Mouse (Mus musculus) embryonic facial prominence, embryonic 11.5 days (tissue): ENCODE data around the gene B4galnt1. TPM values are rescaled to one million over a fixed set of nuclear protein-coding genes. Genes with fewer than 3 reads are reported as not detected.
A peak's percentile ranks its signal among the peaks of the same experiment; 100 is the strongest.

Experiments used
- ATAC-seq: fragments of 200-750 bp; cut with Nextera tagmentation; replicated peaks from 2 replicates; pipeline ENCODE4 v1.8.0; 2017; ENCODE audit warnings: low read depth; ENCODE audit not compliant: insufficient number of reproducible peaks, low FRiP score, low TSS enrichment
- DNase-seq: peaks from one replicate; pipeline ENCODE4 v3.0.0-alpha.2; 2015; ENCODE audit warnings: low spot score
- H3K27ac ChIP-seq: fragments of 300-500 bp; sonication (generic); replicated peaks from 2 replicates; pipeline ENCODE4 v1.5.1; 2014; ENCODE audit warnings: mild to moderate bottlenecking, low read depth, low read length, control low read depth
- H3K27me3 ChIP-seq: fragments of 300-500 bp; sonication (generic); 2 replicates; pipeline ENCODE4 v1.6.1; 2014; ENCODE audit warnings: mild to moderate bottlenecking, low read length, moderate library complexity, mixed read lengths; ENCODE audit not compliant: control insufficient read depth, insufficient read depth
- H3K36me3 ChIP-seq: fragments of 300-500 bp; sonication (generic); replicated peaks from 2 replicates; pipeline ENCODE4 v1.6.1; 2014; ENCODE audit warnings: low read depth, mild to moderate bottlenecking, low read length, moderate library complexity, mixed read lengths; ENCODE audit not compliant: control insufficient read depth, insufficient read depth
- H3K4me1 ChIP-seq: fragments of 300-500 bp; sonication (generic); 2 replicates; pipeline ENCODE4 v1.6.1; 2014; ENCODE audit warnings: low read length, mixed read lengths; ENCODE audit not compliant: control insufficient read depth, insufficient read depth
- H3K4me2 ChIP-seq: fragments of 300-500 bp; sonication (generic); 2 replicates; pipeline ENCODE4 v1.6.1; 2014; ENCODE audit warnings: low read depth, mild to moderate bottlenecking, control low read depth, low read length, moderate library complexity
- H3K4me3 ChIP-seq: fragments of 300-500 bp; sonication (generic); 2 replicates; pipeline ENCODE4 v1.5.1; 2014; ENCODE audit warnings: low read depth, low read length, control low read depth
- H3K9ac ChIP-seq: fragments of 300-500 bp; sonication (generic); replicated peaks from 2 replicates; pipeline ENCODE4 v1.6.1; 2014; ENCODE audit warnings: mild to moderate bottlenecking, control low read depth, low read length
- H3K9me3 ChIP-seq: fragments of 300-500 bp; sonication (generic); replicated peaks from 2 replicates; pipeline ENCODE4 v1.6.1; 2016; ENCODE audit warnings: mild to moderate bottlenecking, low read length, inconsistent platforms, mixed read lengths; ENCODE audit not compliant: control insufficient read depth
- WGBS: fragments of 180-500 bp; shearing (Covaris S2); extraction: QIAGEN DNeasy Blood & Tissue Kit; methylation state at CpG from one replicate; pipeline ENCODE4 v1.1.7; 2014; 5-methylcytosine and 5-hydroxymethylcytosine counted together
- polyA plus RNA-seq: library from polyadenylated mRNA; unstranded; fragments of >200 nt; fragmentation: Nextera tagmentation; extraction: Ambion mirVana; gene quantifications from 2 replicates; pipeline ENCODE4 v1.2.1, GENCODE M21; 2014

B4galnt1 gene
- polyA plus RNA-seq, 1 experiment from 2014 or later: 4.9 TPM

GRCm38 (mm10) chr10:127179871-127180694 is 15.1 kb downstream of the B4galnt1 start, which contains the start of gene Slc26a10:
Slc26a10 (minus strand) TSS chr10:127180645.
- no peaks in the 10 kb centered on the region for H3K9me3 ChIP-seq
- H3K4me3 ChIP-seq: no peak within 1 kb of the TSS
- H3K27ac ChIP-seq: no peak within 1 kb of the TSS
- ATAC-seq: no peak
- H3K4me1 ChIP-seq: peaks cover 5% of the 10 kb centered on the region; the same call in 1 of the 2 replicates
- peaks cover 27% of the 10 kb centered on the region for H3K27me3 ChIP-seq
- WGBS: 1% methylated on average over 34 of the region's 34 CpGs
- peak within 1 kb of the TSS; percentile 39 for H3K4me2 ChIP-seq
- peak; percentile 25 for DNase-seq
- no peak within 1 kb of the TSS for H3K9ac ChIP-seq
- H3K36me3 ChIP-seq: no peaks in the 10 kb centered on the region

- DNase-seq (no peak), ATAC-seq (no peak)
- H3K36me3 ChIP-seq: no peaks in the 10 kb centered on the region
- no peak overlapping the region for H3K4me2 ChIP-seq
- H3K4me3 ChIP-seq: no peak overlapping the region
- no peak overlapping the region for H3K27ac ChIP-seq
- H3K9ac ChIP-seq: no peak overlapping the region
- no peaks in the 10 kb centered on the region for H3K9me3 ChIP-seq
- peaks cover 5% of the 10 kb centered on the region; the same call in 1 of the 2 replicates for H3K4me1 ChIP-seq
- peaks cover 27% of the 10 kb centered on the region for H3K27me3 ChIP-seq
- 12% methylated on average over 3 of the region's 3 CpGs for WGBS
These were observed 15.6 kb downstream of the B4galnt1 start for GRCm38 (mm10) chr10:127180695-127181047.

GRCm38 (mm10) chr10:127181566-127181965 is 16.5 kb downstream of the B4galnt1 start:
- peaks cover 25% of the 10 kb centered on the region for H3K27me3 ChIP-seq
- no peak for ATAC-seq

GRCm38 (mm10) chr10:127182624-127183023 is 17.6 kb downstream of the B4galnt1 start:
- H3K9ac ChIP-seq: no peak overlapping the region
- WGBS: 95% methylated on average over 4 of the region's 4 CpGs
- H3K9me3 ChIP-seq: no peaks in the 10 kb centered on the region
- no peak overlapping the region for H3K4me2 ChIP-seq
- H3K27ac ChIP-seq: no peak overlapping the region
- DNase-seq (no peak), ATAC-seq (no peak)
- no peak overlapping the region for H3K4me3 ChIP-seq
- no peaks in the 10 kb centered on the region for H3K36me3 ChIP-seq
- H3K4me1 ChIP-seq: peaks cover 5% of the 10 kb centered on the region; the same call in 1 of the 2 replicates
- H3K27me3 ChIP-seq: peaks cover 25% of the 10 kb centered on the region

More at GRCm38 (mm10) chr10:127181566-127181965, 16.5 kb downstream of the B4galnt1 start:
- H3K4me2 ChIP-seq: no peak overlapping the region
- no peaks in the 10 kb centered on the region for H3K9me3 ChIP-seq
- no peak overlapping the region for H3K4me3 ChIP-seq
- H3K4me1 ChIP-seq: peaks cover 5% of the 10 kb centered on the region; the same call in 1 of the 2 replicates
- 54% methylated on average over 6 of the region's 6 CpGs for WGBS
- H3K27ac ChIP-seq: no peak overlapping the region
- no peak for DNase-seq
- H3K36me3 ChIP-seq: no peaks in the 10 kb centered on the region
- H3K9ac ChIP-seq: no peak overlapping the region

DNA sequence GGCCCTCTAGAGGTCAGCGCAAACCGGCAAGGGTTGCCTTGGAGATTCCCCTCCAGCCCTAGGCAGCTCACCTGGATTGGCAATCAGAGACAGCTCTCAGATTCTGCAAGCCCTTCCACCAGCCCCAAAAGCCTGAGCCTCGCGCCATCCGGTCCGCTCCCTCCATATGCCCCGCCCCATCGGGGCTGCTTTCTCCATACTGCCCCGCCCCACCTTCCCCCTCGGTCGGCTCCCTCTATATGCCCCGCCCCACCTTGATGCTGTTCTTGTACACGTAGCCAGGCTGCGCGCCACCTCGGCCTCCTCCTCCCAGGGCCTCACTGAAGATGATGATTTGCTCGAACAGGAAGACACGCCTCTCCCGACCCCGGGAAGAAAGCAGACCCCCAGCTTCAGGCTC is 18.7 kb downstream of the B4galnt1 start:
- peak overlapping the region; percentile 22; the same call in 1 of the 2 replicates for H3K4me2 ChIP-seq
- no peaks in the 10 kb centered on the region for H3K9me3 ChIP-seq
- H3K9ac ChIP-seq: no peak overlapping the region
- no peak overlapping the region for H3K27ac ChIP-seq
- peaks cover 20% of the 10 kb centered on the region for H3K27me3 ChIP-seq
- H3K4me1 ChIP-seq: 0 out of 2 replicates have a peak, but pooled peaks cover 2% of the 10 kb centered on the region
- peak; percentile 42 for DNase-seq
- no peak for ATAC-seq
- WGBS: 9% methylated on average over 20 of the region's 20 CpGs
- H3K4me3 ChIP-seq: no peak overlapping the region; the same call in 1 of the 2 replicates
- H3K36me3 ChIP-seq: no peaks in the 10 kb centered on the region

GRCm38 (mm10) chr10:127185101-127185500 is 20.1 kb downstream of the B4galnt1 start:
- Histone ChIP-seq H3K9ac (no peak overlapping the region), H3K36me3 (no peaks in the 10 kb centered on the region), H3K9me3 (no peaks in the 10 kb centered on the region), H3K4me3 (no peak overlapping the region), H3K4me1 (peaks cover 2% of the 10 kb centered on the region; the same call in 1 of the 2 replicates), H3K27ac (no peak overlapping the region), H3K4me2 (no peak overlapping the region), H3K27me3 (peaks cover 8% of the 10 kb centered on the region)
- ATAC-seq: no peak
- DNase-seq: no peak
- 64% methylated on average over 9 of the region's 9 CpGs for WGBS

- Histone ChIP-seq H3K4me3 (no peak overlapping the region), H3K27ac (no peak overlapping the region), H3K27me3 (peaks cover 7% of the 10 kb centered on the region), H3K36me3 (no peaks in the 10 kb centered on the region), H3K9me3 (no peaks in the 10 kb centered on the region), H3K9ac (no peak overlapping the region), H3K4me1 (peaks cover 3% of the 10 kb centered on the region), H3K4me2 (no peak overlapping the region)
- WGBS: 78% methylated on average over 15 of the region's 15 CpGs
- no peak for ATAC-seq
- no peak for DNase-seq
These were observed 20.5 kb downstream of the B4galnt1 start for GRCm38 (mm10) chr10:127185506-127185905.

DNA sequence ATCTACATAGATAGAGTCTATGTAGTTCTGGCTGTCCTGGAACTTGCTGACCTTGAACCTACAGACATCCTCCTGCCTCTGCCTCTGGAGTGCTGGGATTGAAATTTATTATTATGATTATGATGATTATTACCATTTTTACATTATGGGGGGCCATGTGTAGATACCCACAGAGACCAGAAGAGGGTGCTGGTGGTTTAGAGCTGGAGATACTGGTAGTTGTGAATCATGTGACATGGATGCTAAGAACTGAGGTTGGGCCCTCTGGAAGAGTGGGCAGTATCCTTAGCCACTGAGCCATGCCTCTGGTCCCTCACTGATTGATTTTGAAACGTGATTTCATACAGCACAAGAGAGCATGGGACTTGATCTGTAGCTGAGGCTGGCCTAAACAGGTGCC is 21.4 kb downstream of the B4galnt1 start:
- H3K27ac ChIP-seq: no peak overlapping the region
- H3K36me3 ChIP-seq: no peaks in the 10 kb centered on the region; the same call in 1 of the 2 replicates
- no peak overlapping the region for H3K4me2 ChIP-seq
- H3K27me3 ChIP-seq: 0 out of 2 replicates have a peak, but pooled peaks cover under 1% of the 10 kb centered on the region
- 80% methylated on average over 1 of the region's 1 CpGs for WGBS
- H3K9me3 ChIP-seq: no peaks in the 10 kb centered on the region
- ATAC-seq (no peak), DNase-seq (no peak)
- peaks cover 6% of the 10 kb centered on the region for H3K4me1 ChIP-seq
- H3K4me3 ChIP-seq: no peak overlapping the region
- H3K9ac ChIP-seq: no peak overlapping the region
